Mouse (Mus musculus): ENCODE data around the gene Olig3. TPM values are rescaled to one million over a fixed set of nuclear protein-coding genes. Genes with fewer than 3 reads are reported as not detected.

Gene Olig3
- polyA plus RNA-seq (2015; fragmentation: Nextera tagmentation; extraction: Ambion mirVana) = not detected in 2 replicates

- no peak for ATAC-seq (ENCODE audit: insufficient number of reproducible peaks, low FRiP score, low TSS enrichment, low read depth)
- peak within 1 kb of the TSS; percentile 20 for H3K4me3 ChIP-seq
- H3K36me3 ChIP-seq = no peaks in the 10 kb centered on the region
These were observed at the start of gene Olig3 for GRCm38 (mm10) chr10:19356071-19356583. Olig3 (plus strand) TSS chr10:19356533.

GRCm38 (mm10) chr10:19309681-19310395, 46.5 kb upstream of the Olig3 start:
- no peak for ATAC-seq (ENCODE audit: insufficient number of reproducible peaks, low FRiP score, low TSS enrichment, low read depth)
- Histone ChIP-seq H3K27me3 (no peaks in the 10 kb centered on the region), H3K36me3 (no peaks in the 10 kb centered on the region), H3K27ac (no peak overlapping the region), H3K4me1 (no peaks in the 10 kb centered on the region), H3K9ac (no peak overlapping the region), H3K4me3 (no peak overlapping the region), H3K9me3 (no peaks in the 10 kb centered on the region), H3K4me2 (no peak overlapping the region)
- 26% methylated on average over 5 of the region's 5 CpGs for WGBS

More at GRCm38 (mm10) chr10:19356071-19356583, at the start of gene Olig3:
- Histone ChIP-seq H3K27me3 (peaks cover 94% of the 10 kb centered on the region), H3K4me1 (peaks cover 18% of the 10 kb centered on the region), H3K27ac (no peak within 1 kb of the TSS), H3K4me2 (peak within 1 kb of the TSS; percentile 26), H3K9ac (no peak within 1 kb of the TSS), H3K9me3 (no peaks in the 10 kb centered on the region)
- 3% methylated on average over 9 of the region's 9 CpGs for WGBS

- no peak overlapping the region for H3K4me2 ChIP-seq
- WGBS = 22% methylated on average over 5 of the region's 5 CpGs
These were observed 45.9 kb upstream of the Olig3 start for GRCm38 (mm10) chr10:19310471-19310870.

GRCm38 (mm10) chr10:19317962-19318812, 38.1 kb upstream of the Olig3 start:
- no peak overlapping the region for H3K4me2 ChIP-seq
- WGBS = 86% methylated on average over 19 of the region's 19 CpGs
- H3K9ac ChIP-seq = no peak overlapping the region
- no peaks in the 10 kb centered on the region for H3K4me1 ChIP-seq
- H3K27me3 ChIP-seq = no peaks in the 10 kb centered on the region
- no peak overlapping the region for H3K27ac ChIP-seq
- no peak for ATAC-seq (ENCODE audit: insufficient number of reproducible peaks, low FRiP score, low TSS enrichment, low read depth)
- H3K36me3 ChIP-seq = no peaks in the 10 kb centered on the region
- no peak overlapping the region for H3K4me3 ChIP-seq
- H3K9me3 ChIP-seq = no peaks in the 10 kb centered on the region

More at GRCm38 (mm10) chr10:19310471-19310870, 45.9 kb upstream of the Olig3 start:
- H3K4me1 ChIP-seq = no peaks in the 10 kb centered on the region
- no peaks in the 10 kb centered on the region for H3K27me3 ChIP-seq
- no peak for ATAC-seq (ENCODE audit: insufficient number of reproducible peaks, low FRiP score, low TSS enrichment, low read depth)
- no peaks in the 10 kb centered on the region for H3K9me3 ChIP-seq
- no peak overlapping the region for H3K9ac ChIP-seq
- no peak overlapping the region for H3K27ac ChIP-seq
- H3K4me3 ChIP-seq = no peak overlapping the region
- no peaks in the 10 kb centered on the region for H3K36me3 ChIP-seq

GRCm38 (mm10) chr10:19321781-19322180, 34.6 kb upstream of the Olig3 start:
- H3K4me2 ChIP-seq = no peak overlapping the region
- H3K36me3 ChIP-seq = no peaks in the 10 kb centered on the region
- H3K27me3 ChIP-seq = no peaks in the 10 kb centered on the region
- no peaks in the 10 kb centered on the region for H3K4me1 ChIP-seq
- WGBS = 64% methylated on average over 2 of the region's 2 CpGs
- no peak overlapping the region for H3K9ac ChIP-seq
- no peak overlapping the region for H3K27ac ChIP-seq
- no peak for ATAC-seq (ENCODE audit: insufficient number of reproducible peaks, low FRiP score, low TSS enrichment, low read depth)
- no peaks in the 10 kb centered on the region for H3K9me3 ChIP-seq
- no peak overlapping the region for H3K4me3 ChIP-seq

GRCm38 (mm10) chr10:19329191-19329777, 27.0 kb upstream of the Olig3 start:
- Histone ChIP-seq H3K27me3 (no peaks in the 10 kb centered on the region), H3K4me1 (no peaks in the 10 kb centered on the region), H3K9me3 (no peaks in the 10 kb centered on the region), H3K36me3 (no peaks in the 10 kb centered on the region), H3K27ac (no peak overlapping the region), H3K4me3 (no peak overlapping the region), H3K4me2 (no peak overlapping the region), H3K9ac (no peak overlapping the region)
- WGBS = 41% methylated on average over 3 of the region's 3 CpGs
- ATAC-seq (ENCODE audit: insufficient number of reproducible peaks, low FRiP score, low TSS enrichment, low read depth) = no peak

- no peak for ATAC-seq (ENCODE audit: insufficient number of reproducible peaks, low FRiP score, low TSS enrichment, low read depth)
- no peaks in the 10 kb centered on the region for H3K36me3 ChIP-seq
- H3K4me3 ChIP-seq = no peak overlapping the region
- no peaks in the 10 kb centered on the region for H3K9me3 ChIP-seq
- no peak overlapping the region for H3K9ac ChIP-seq
- WGBS = 55% methylated on average over 1 of the region's 1 CpGs
- no peak overlapping the region for H3K27ac ChIP-seq
- no peaks in the 10 kb centered on the region for H3K4me1 ChIP-seq
- H3K27me3 ChIP-seq = peaks cover 3% of the 10 kb centered on the region; the same call in 1 of the 2 replicates
- no peak overlapping the region for H3K4me2 ChIP-seq
These were observed 22.9 kb upstream of the Olig3 start for GRCm38 (mm10) chr10:19333425-19333824.

- Histone ChIP-seq H3K36me3 (no peaks in the 10 kb centered on the region), H3K9ac (no peak overlapping the region), H3K27me3 (peaks cover 17% of the 10 kb centered on the region; the same call in 1 of the 2 replicates), H3K4me1 (peaks cover 3% of the 10 kb centered on the region; the same call in 1 of the 2 replicates), H3K9me3 (no peaks in the 10 kb centered on the region), H3K4me3 (no peak overlapping the region), H3K27ac (no peak overlapping the region), H3K4me2 (no peak overlapping the region)
- no peak for ATAC-seq (ENCODE audit: insufficient number of reproducible peaks, low FRiP score, low TSS enrichment, low read depth)
- WGBS = 11% methylated on average over 18 of the region's 18 CpGs
These were observed 17.4 kb upstream of the Olig3 start for GRCm38 (mm10) chr10:19338695-19339630.

- no peaks in the 10 kb centered on the region for H3K36me3 ChIP-seq
- no peak for ATAC-seq (ENCODE audit: insufficient number of reproducible peaks, low FRiP score, low TSS enrichment, low read depth)
- WGBS = 90% methylated on average over 6 of the region's 6 CpGs
- H3K27ac ChIP-seq = no peak overlapping the region
- no peak overlapping the region for H3K9ac ChIP-seq
- H3K27me3 ChIP-seq = peaks cover 10% of the 10 kb centered on the region
- no peaks in the 10 kb centered on the region for H3K4me1 ChIP-seq
- H3K4me3 ChIP-seq = no peak overlapping the region
- H3K4me2 ChIP-seq = no peak overlapping the region
- H3K9me3 ChIP-seq = no peaks in the 10 kb centered on the region
These were observed 12.3 kb upstream of the Olig3 start for GRCm38 (mm10) chr10:19344039-19344438.

- no peaks in the 10 kb centered on the region for H3K36me3 ChIP-seq
- H3K27ac ChIP-seq = no peak overlapping the region
- ATAC-seq (ENCODE audit: insufficient number of reproducible peaks, low FRiP score, low TSS enrichment, low read depth) = no peak
- no peaks in the 10 kb centered on the region for H3K9me3 ChIP-seq
- no peak overlapping the region for H3K4me3 ChIP-seq
- WGBS = 44% methylated on average over 3 of the region's 3 CpGs
- H3K4me1 ChIP-seq = peaks cover 8% of the 10 kb centered on the region; the same call in 1 of the 2 replicates
- H3K4me2 ChIP-seq = no peak overlapping the region
- H3K27me3 ChIP-seq = peaks cover 35% of the 10 kb centered on the region
- H3K9ac ChIP-seq = no peak overlapping the region
These were observed 7.0 kb upstream of the Olig3 start for GRCm38 (mm10) chr10:19349326-19349725.
